Comparison of ENCODE assay signal across 23 mouse cellular contexts in the genomic region with DNA sequence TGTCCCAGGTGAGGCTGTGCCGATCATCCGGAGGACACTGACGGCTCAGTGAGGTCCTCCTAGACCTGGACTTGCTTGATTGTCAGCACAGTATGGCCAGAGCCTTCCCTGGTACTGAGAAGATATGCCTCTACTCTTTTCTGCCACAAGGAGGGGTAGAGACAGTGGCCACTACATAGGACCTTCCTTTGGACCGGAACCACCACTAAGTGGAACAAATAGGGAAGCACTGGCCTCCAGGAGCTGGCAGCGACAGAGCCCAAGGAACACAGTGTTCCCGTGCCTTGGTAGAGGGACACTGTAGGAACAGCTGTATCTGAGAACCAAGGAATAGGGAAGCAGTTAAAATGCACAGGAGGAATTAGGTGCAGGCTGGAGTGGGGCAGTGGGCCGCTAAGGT.
"Had no signal": no experiment of that assay in that cellular context is flagged by ENCODE, and none has a peak within 500 bp of the region (broad histone marks: within the 10 kb centered on the region; RNA-seq: fewer than 3 reads in every experiment).

No protein-coding gene starts in this region.

- H3K27me3 ChIP-seq: liver, embryonic 15.5 days; lung, embryonic 15.5 days; megakaryocyte, embryonic 14.5 days; midbrain, embryonic 12.5 days; neural tube, embryonic 13.5 days; neural tube, embryonic 15.5 days had no signal

- H3K4me2 ChIP-seq: liver, embryonic 15.5 days; lung, embryonic 15.5 days; midbrain, embryonic 12.5 days; neural tube, embryonic 13.5 days; neural tube, embryonic 15.5 days had no signal

- ATAC-seq: liver, postnatal 0 days; lung, postnatal 0 days; midbrain, embryonic 16.5 days had no signal

- H3K36me3 ChIP-seq: liver, embryonic 15.5 days; midbrain, embryonic 12.5 days; neural tube, embryonic 13.5 days; neural tube, embryonic 15.5 days had no signal

- H3K27ac ChIP-seq: liver, embryonic 15.5 days; lung, embryonic 15.5 days; macrophage; midbrain, embryonic 12.5 days; neural tube, embryonic 13.5 days; neural tube, embryonic 15.5 days had no signal

- H3K4me1 ChIP-seq: liver, embryonic 15.5 days; lung, embryonic 15.5 days; midbrain, embryonic 12.5 days; neural tube, embryonic 13.5 days had no signal

- H3K9me3 ChIP-seq: liver, embryonic 15.5 days; lung, embryonic 15.5 days; megakaryocyte, embryonic 14.5 days; midbrain, embryonic 12.5 days; neural tube, embryonic 13.5 days; neural tube, embryonic 15.5 days had no signal

- DNase-seq: liver, postnatal 0 days; lung, adult 2 months; lung, postnatal 14 days; lung, postnatal 36 days; midbrain, embryonic 14.5 days; retina, postnatal 1 day; right cerebral cortex, adult 18-20 months; right cerebral cortex, postnatal 25 days; right cerebral cortex, postnatal 4 days; spleen, adult 18-20 months; thymus, adult 2 months; thymus, postnatal 25 days; thymus, postnatal 4 days had no signal

- H3K9ac ChIP-seq: liver, embryonic 15.5 days; liver, postnatal 0 days; lung, embryonic 15.5 days; midbrain, embryonic 12.5 days; neural tube, embryonic 13.5 days; neural tube, embryonic 15.5 days had no signal

- H3K4me3 ChIP-seq: liver, embryonic 15.5 days; lung, embryonic 15.5 days; megakaryocyte, embryonic 14.5 days; midbrain, embryonic 12.5 days; myocyte; neural tube, embryonic 13.5 days; neural tube, embryonic 15.5 days had no signal
